Mouse (Mus musculus) MEL (cell line): ENCODE measurements around the gene Scfd2. TPM values are rescaled to one million over a fixed set of nuclear protein-coding genes. Genes with fewer than 3 reads are reported as not detected.

ENCODE experiments used
- DNase-seq: peaks from one replicate; pipeline ENCODE4 v3.0.0; 2011; ENCODE audit warnings: low read depth, low spot score
- H3K27ac ChIP-seq: 2 replicates; pipeline ENCODE4 v1.5.1; 2012; ENCODE audit warnings: low read depth, mild to moderate bottlenecking, control low read depth, low read length, moderate library complexity; ENCODE audit not compliant: control insufficient read depth
- H3K27me3 ChIP-seq, 2 experiments: fragments of 150-350 bp in 1 of 2; sonication (generic) in 1 of 2; 2 replicates each; pipeline ENCODE4 v1.6.1; 2012; ENCODE audit warnings: low read length in 2 of 2, mild to moderate bottlenecking in 2 of 2, improper control_type of control experiment in 1 of 2, moderate library complexity in 1 of 2; ENCODE audit not compliant: insufficient read depth in 2 of 2, control insufficient read depth in 1 of 2
- H3K36me3 ChIP-seq, 2 experiments: 2 replicates each; pipeline ENCODE4 v1.6.1; 2012 to 2014; ENCODE audit warnings: low read length in 2 of 2, improper control_type of control experiment in 1 of 2, inconsistent platforms in 1 of 2, mild to moderate bottlenecking in 1 of 2; ENCODE audit not compliant: insufficient read depth in 2 of 2, control insufficient read depth in 1 of 2
- H3K4me1 ChIP-seq, 2 experiments: fragments of 150-350 bp in 1 of 2; sonication (generic) in 1 of 2; 2 replicates each; pipeline ENCODE4 v1.6.1; 2012; ENCODE audit warnings: low read length in 2 of 2, improper control_type of control experiment in 1 of 2, mild to moderate bottlenecking in 1 of 2; ENCODE audit not compliant: insufficient read depth in 2 of 2, control insufficient read depth in 1 of 2
- H3K4me3 ChIP-seq, 2 experiments: fragments of 150-350 bp in 1 of 2; sonication (generic) in 1 of 2; 2 replicates each; pipeline ENCODE4 v1.5.1; 2012; ENCODE audit warnings: low read depth in 2 of 2, low read length in 2 of 2, mild to moderate bottlenecking in 2 of 2, moderate library complexity in 2 of 2, control low read depth in 1 of 2, improper control_type of control experiment in 1 of 2; ENCODE audit not compliant: control insufficient read depth in 1 of 2, insufficient read depth in 1 of 2
- H3K79me2 ChIP-seq: 2 replicates; pipeline ENCODE4 v1.6.1; 2012; ENCODE audit warnings: mild to moderate bottlenecking, low read length, moderate library complexity; ENCODE audit not compliant: control insufficient read depth, poor library complexity, insufficient read depth
- H3K9ac ChIP-seq: 2 replicates; pipeline ENCODE4 v1.6.1; 2012; ENCODE audit warnings: low read depth, mild to moderate bottlenecking, control low read depth, low read length, moderate library complexity; ENCODE audit not compliant: control insufficient read depth, poor library complexity, severe bottlenecking
- H3K9me3 ChIP-seq: fragments of 150-350 bp; sonication (generic); replicated peaks from 2 replicates; pipeline ENCODE4 v1.6.1; 2012; ENCODE audit warnings: mild to moderate bottlenecking, low read length, improper control_type of control experiment, moderate library complexity; ENCODE audit not compliant: insufficient read depth
- BHLHE40 ChIP-seq: IDR thresholded peaks from 2 replicates; pipeline ENCODE4 v1.6.1; 2012; ENCODE audit warnings: low read depth, mild to moderate bottlenecking, inconsistent platforms, low read length, improper control_type of control experiment, borderline replicate concordance
- CHD1 ChIP-seq: IDR thresholded peaks from 2 replicates; pipeline ENCODE4 v1.6.1; 2012; ENCODE audit warnings: low read depth, mild to moderate bottlenecking, inconsistent platforms, low read length, improper control_type of control experiment
- CHD2 ChIP-seq: IDR thresholded peaks from 2 replicates; pipeline ENCODE4 v1.6.1; 2011; ENCODE audit warnings: low read length, improper control_type of control experiment
- CTCF ChIP-seq, 3 experiments: IDR thresholded peaks in 2 of 3; conservative IDR thresholded peaks in 1 of 3; 2 replicates each; pipeline ENCODE4 v1.5.1; 2011 to 2012; ENCODE audit warnings: low read length in 3 of 3, low read depth in 2 of 3, mild to moderate bottlenecking in 2 of 3, improper control_type of control experiment in 1 of 3, inconsistent platforms in 1 of 3, mixed read lengths in 1 of 3, moderate library complexity in 1 of 3; ENCODE audit not compliant: control insufficient read depth in 1 of 3, insufficient read depth in 1 of 3, poor library complexity in 1 of 3, severe bottlenecking in 1 of 3
- ELF1 ChIP-seq: IDR thresholded peaks from 2 replicates; pipeline ENCODE4 v1.6.1; 2014; ENCODE audit warnings: low read depth, mild to moderate bottlenecking, inconsistent platforms, low read length, improper control_type of control experiment, moderate library complexity
- EP300 ChIP-seq, 2 experiments: IDR thresholded peaks; 2 replicates each; pipeline ENCODE4 v1.6.1; 2011; ENCODE audit warnings: improper control_type of control experiment in 2 of 2, low read length in 2 of 2, low read depth in 1 of 2, mild to moderate bottlenecking in 1 of 2
- GABPA ChIP-seq: IDR thresholded peaks from 2 replicates; pipeline ENCODE4 v1.6.1; 2012; ENCODE audit warnings: low read depth, mild to moderate bottlenecking, inconsistent platforms, low read length, improper control_type of control experiment, moderate library complexity
- MAFK ChIP-seq: IDR thresholded peaks from 2 replicates; pipeline ENCODE4 v1.6.1; 2011; ENCODE audit warnings: low read depth, mild to moderate bottlenecking, low read length, improper control_type of control experiment, borderline replicate concordance
- MAZ ChIP-seq: IDR thresholded peaks from 2 replicates; pipeline ENCODE4 v1.6.1; 2012; ENCODE audit warnings: low read depth, mild to moderate bottlenecking, inconsistent platforms, low read length, improper control_type of control experiment
- MEF2A ChIP-seq: IDR thresholded peaks from 2 replicates; pipeline ENCODE4 v1.6.1; 2014; ENCODE audit warnings: low read depth, mild to moderate bottlenecking, inconsistent platforms, low read length, improper control_type of control experiment; ENCODE audit not compliant: poor library complexity, insufficient replicate concordance, severe bottlenecking; ENCODE audit errors: extremely low read depth
- MXI1 ChIP-seq: IDR thresholded peaks from 2 replicates; pipeline ENCODE4 v1.6.1; 2011; ENCODE audit warnings: mild to moderate bottlenecking, low read depth, low read length, improper control_type of control experiment
- MYC ChIP-seq: IDR thresholded peaks from 2 replicates; pipeline ENCODE4 v1.6.1; 2011; ENCODE audit warnings: low read depth, mild to moderate bottlenecking, low read length, improper control_type of control experiment, moderate library complexity
- NELFE ChIP-seq: IDR thresholded peaks from 2 replicates; pipeline ENCODE4 v1.6.1; 2011; ENCODE audit warnings: low read depth, low read length, improper control_type of control experiment
- POLR2A ChIP-seq, 2 experiments: IDR thresholded peaks; 2 replicates each; pipeline ENCODE4 v1.6.1; 2011 to 2012; ENCODE audit warnings: low read length in 2 of 2, mild to moderate bottlenecking in 2 of 2, control low read depth in 1 of 2, improper control_type of control experiment in 1 of 2, low read depth in 1 of 2, moderate library complexity in 1 of 2; ENCODE audit not compliant: control insufficient read depth in 1 of 2, insufficient read depth in 1 of 2, poor library complexity in 1 of 2
- POLR2AphosphoS2 ChIP-seq: IDR thresholded peaks from 2 replicates; pipeline ENCODE4 v1.6.1; 2011; ENCODE audit warnings: low read length, improper control_type of control experiment
- POLR2AphosphoS5 ChIP-seq: IDR thresholded peaks from 2 replicates; pipeline ENCODE4 v1.6.1; 2012; ENCODE audit warnings: low read depth, borderline replicate concordance, mild to moderate bottlenecking, inconsistent platforms, low read length, moderate library complexity, mixed read lengths
- RAD21 ChIP-seq: IDR thresholded peaks from 2 replicates; pipeline ENCODE4 v1.6.1; 2011; ENCODE audit warnings: mild to moderate bottlenecking, low read depth, low read length, improper control_type of control experiment
- RCOR1 ChIP-seq: IDR thresholded peaks from 2 replicates; pipeline ENCODE4 v1.6.1; 2012; ENCODE audit warnings: low read depth, mild to moderate bottlenecking, inconsistent platforms, low read length, improper control_type of control experiment
- SIN3A ChIP-seq: IDR thresholded peaks from 2 replicates; pipeline ENCODE4 v1.6.1; 2012; ENCODE audit warnings: low read length, improper control_type of control experiment, inconsistent platforms
- SMC3 ChIP-seq: IDR thresholded peaks from 2 replicates; pipeline ENCODE4 v1.6.1; 2011; ENCODE audit warnings: low read depth, low read length, improper control_type of control experiment
- TAL1 ChIP-seq: IDR thresholded peaks from 2 replicates; pipeline ENCODE4 v1.6.1; 2012; ENCODE audit warnings: mild to moderate bottlenecking, inconsistent platforms, low read length, moderate library complexity, mixed read lengths
- TBP ChIP-seq: IDR thresholded peaks from 2 replicates; pipeline ENCODE4 v1.8.0; 2011; ENCODE audit warnings: low read depth, low read length, improper control_type of control experiment
- TCF12 ChIP-seq: IDR thresholded peaks from 2 replicates; pipeline ENCODE4 v1.6.1; 2014; ENCODE audit warnings: low read depth, mild to moderate bottlenecking, inconsistent platforms, low read length, improper control_type of control experiment, moderate library complexity
- USF1 ChIP-seq: IDR thresholded peaks from 2 replicates; pipeline ENCODE4 v1.6.1; 2014; ENCODE audit warnings: low read depth, mild to moderate bottlenecking, inconsistent platforms, low read length, improper control_type of control experiment, moderate library complexity
- USF2 ChIP-seq, 2 experiments: IDR thresholded peaks; 2 replicates each; pipeline ENCODE4 v1.6.1; 2011 to 2012; ENCODE audit warnings: improper control_type of control experiment in 2 of 2, low read length in 2 of 2, borderline replicate concordance in 1 of 2, inconsistent platforms in 1 of 2, low read depth in 1 of 2, mild to moderate bottlenecking in 1 of 2; ENCODE audit not compliant: insufficient read depth in 1 of 2
- ZC3H11A ChIP-seq: IDR thresholded peaks from 2 replicates; pipeline ENCODE4 v1.6.1; 2012; ENCODE audit warnings: low read depth, mild to moderate bottlenecking, inconsistent platforms, low read length, improper control_type of control experiment
- ZKSCAN1 ChIP-seq: IDR thresholded peaks from 2 replicates; pipeline ENCODE4 v1.6.1; 2012; ENCODE audit warnings: low read depth, mild to moderate bottlenecking, inconsistent platforms, low read length, improper control_type of control experiment, moderate library complexity
- ZNF384 ChIP-seq: IDR thresholded peaks from 2 replicates; pipeline ENCODE4 v1.6.1; 2012; ENCODE audit warnings: low read depth, mild to moderate bottlenecking, inconsistent platforms, low read length, improper control_type of control experiment
- polyA plus RNA-seq, 2 experiments: library from polyadenylated mRNA; stranded (reverse) in 1 of 2; unstranded in 1 of 2; fragments of >175 nt in 1 of 2; fragments of >200 nt in 1 of 2; gene quantifications; 2 replicates each; pipeline versions ENCODE4 v1.2.1 to v1.2.4; 2012; ENCODE audit warnings: low replicate concordance in 2 of 2, low read depth in 1 of 2; ENCODE audit not compliant: insufficient read length in 2 of 2, insufficient read depth in 1 of 2, missing spikeins in 1 of 2
- total RNA-seq: library from RNA; depleted of rRNA; stranded (reverse); fragments of 300-350 nt; gene quantifications from 2 replicates; pipeline ENCODE4 v1.2.3, GENCODE M21; 2012

Gene Scfd2
- total and polyA plus RNA-seq, 3 experiments = 18.8 to 20.3 TPM; not detected in 1

DNA sequence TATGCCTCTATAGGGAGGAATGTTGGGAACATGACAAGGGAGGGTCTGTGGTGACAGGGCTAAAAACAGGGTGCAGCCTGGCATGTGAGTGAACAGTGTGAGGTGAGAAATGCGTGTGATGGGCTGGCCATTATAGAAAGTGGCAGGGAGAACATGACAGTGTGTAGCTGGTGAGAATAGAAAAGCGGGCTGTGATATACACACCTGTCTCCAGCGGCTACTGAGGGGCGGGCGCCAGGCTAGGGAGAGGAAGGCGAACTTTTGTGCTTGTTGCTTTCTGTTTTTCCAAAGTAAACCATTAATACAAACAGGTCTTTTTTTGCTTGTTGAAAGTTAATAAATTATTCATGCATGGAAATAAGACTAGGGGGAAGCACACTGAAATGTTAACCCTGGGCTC is 304.2 kb downstream of the Scfd2 start:
- no peaks in the 10 kb centered on the region for H3K4me1 ChIP-seq
- no peaks in the 10 kb centered on the region for H3K27me3 ChIP-seq
- H3K9ac ChIP-seq = no peak overlapping the region
- no peaks in the 10 kb centered on the region for H3K9me3 ChIP-seq
- H3K36me3 ChIP-seq = no peaks in the 10 kb centered on the region
- no peak for TF ChIP-seq USF2 (IDR thresholded peaks at IDR 0.05; ENCODE audit: borderline replicate concordance in 1 of 2, insufficient read depth in 1 of 2, low read depth in 1 of 2, low read length in 2 of 2)
- TF ChIP-seq USF1 = no peak
- no peak for TF ChIP-seq BHLHE40
- TF ChIP-seq MAFK = no peak
- TF ChIP-seq RAD21 = no peak
- no peak for TF ChIP-seq SMC3
- no peak for TF ChIP-seq POLR2AphosphoS2
- TF ChIP-seq GABPA = no peak
- no peak for TF ChIP-seq SIN3A
- TF ChIP-seq TCF12 = no peak
- no peak for TF ChIP-seq ZNF384
- TF ChIP-seq CTCF (IDR thresholded peaks at IDR 0.05 in 2 of 3, conservative IDR thresholded peaks at IDR 0.05 in 1 of 3; ENCODE audit: control insufficient read depth in 1 of 3, insufficient read depth in 1 of 3, low read depth in 2 of 3, low read length in 3 of 3, poor library complexity in 1 of 3, severe bottlenecking in 1 of 3) = no peak
- TF ChIP-seq ELF1 = no peak
- no peak for TF ChIP-seq POLR2A (IDR thresholded peaks at IDR 0.05; ENCODE audit: control insufficient read depth in 1 of 2, insufficient read depth in 1 of 2, low read depth in 1 of 2, low read length in 2 of 2, poor library complexity in 1 of 2)
- no peak for TF ChIP-seq MYC
- no peak for TF ChIP-seq CHD2
- no peak for TF ChIP-seq CHD1
- TF ChIP-seq MEF2A = no peak
- TF ChIP-seq RCOR1 = no peak
- no peak for TF ChIP-seq TBP
- no peak for DNase-seq
- no peaks in the 10 kb centered on the region for H3K79me2 ChIP-seq
- H3K4me3 ChIP-seq = no peak overlapping the region
- no peak overlapping the region for H3K27ac ChIP-seq

DNA sequence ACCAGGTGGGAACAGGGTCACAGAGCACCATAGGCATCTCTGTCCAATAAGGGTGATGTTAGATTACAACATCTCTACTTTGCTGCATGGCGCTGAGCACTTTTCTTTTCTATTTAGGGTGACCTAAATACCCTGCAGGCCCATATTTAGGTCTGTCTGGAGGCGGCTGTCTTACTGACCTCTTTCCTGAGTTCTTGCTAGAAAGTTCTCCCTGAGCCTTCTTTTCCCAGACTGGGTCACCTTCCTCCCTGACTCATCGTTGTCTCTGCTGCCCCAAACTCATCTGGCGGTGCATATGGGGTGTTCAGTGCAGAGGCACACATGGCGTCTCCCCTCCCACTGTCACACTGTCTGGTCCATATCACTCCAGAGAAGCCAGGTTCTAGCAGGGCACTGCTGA is 305.4 kb downstream of the Scfd2 start:
- TF ChIP-seq TAL1 (no peak), GABPA (no peak), ZC3H11A (no peak), MXI1 (no peak), MAZ (no peak), TCF12 (no peak), ZKSCAN1 (no peak), CTCF (IDR thresholded peaks at IDR 0.05 in 2 of 3, conservative IDR thresholded peaks at IDR 0.05 in 1 of 3; ENCODE audit: control insufficient read depth in 1 of 3, insufficient read depth in 1 of 3, low read depth in 2 of 3, low read length in 3 of 3, poor library complexity in 1 of 3, severe bottlenecking in 1 of 3) (no peak), SIN3A (no peak), USF1 (no peak), NELFE (no peak), BHLHE40 (no peak), RAD21 (no peak), EP300 (IDR thresholded peaks at IDR 0.05; ENCODE audit: low read depth in 1 of 2, low read length in 2 of 2) (no peak), POLR2AphosphoS5 (no peak), USF2 (IDR thresholded peaks at IDR 0.05; ENCODE audit: borderline replicate concordance in 1 of 2, insufficient read depth in 1 of 2, low read depth in 1 of 2, low read length in 2 of 2) (no peak)
- TF ChIP-seq, all 39 proteins: peak for 0
- Histone ChIP-seq H3K79me2 (no peaks in the 10 kb centered on the region), H3K4me3 (no peak overlapping the region), H3K9me3 (no peaks in the 10 kb centered on the region), H3K4me1 (no peaks in the 10 kb centered on the region), H3K27me3 (no peaks in the 10 kb centered on the region), H3K27ac (no peak overlapping the region), H3K9ac (no peak overlapping the region), H3K36me3 (no peaks in the 10 kb centered on the region)
- no peak for DNase-seq
